Mouse (Mus musculus): ENCODE data around the gene Me1. TPM values are rescaled to one million over a fixed set of nuclear protein-coding genes. Genes with fewer than 3 reads are reported as not detected.

The Me1 gene
- polyA plus RNA-seq, 1 experiment from 2014 or later = 10.3 TPM

GRCm38 (mm10) chr9:86626906-86627305, 68.8 kb downstream of the Me1 start:
- DNase-seq = no peak
- 69% methylated on average over 3 of the region's 3 CpGs for whole genome bisulfite sequencing (ENCODE audit: insufficient replicate concordance)
- Histone ChIP-seq H3K9me3 (ENCODE audit: low read length) (no peaks in the 10 kb centered on the region), H3K4me2 (ENCODE audit: low read depth, low read length) (no peak overlapping the region), H3K4me1 (ENCODE audit: insufficient read depth) (no peaks in the 10 kb centered on the region), H3K27me3 (ENCODE audit: insufficient read depth, low read length) (no peaks in the 10 kb centered on the region), H3K9ac (replicated peaks) (no peak overlapping the region), H3K27ac (ENCODE audit: low read depth) (no peak overlapping the region), H3K4me3 (ENCODE audit: low read depth, low read length) (no peak overlapping the region), H3K36me3 (replicated peaks; ENCODE audit: insufficient read depth, low read length) (no peaks in the 10 kb centered on the region)
- no peak for ATAC-seq
- no peak for TF ChIP-seq CTCF (IDR thresholded peaks at IDR 0.05; ENCODE audit: low read depth)

GRCm38 (mm10) chr9:86624781-86625180, 71.0 kb downstream of the Me1 start:
- Histone ChIP-seq H3K27me3 (ENCODE audit: insufficient read depth, low read length) (no peaks in the 10 kb centered on the region), H3K4me2 (ENCODE audit: low read depth, low read length) (no peak overlapping the region), H3K4me1 (ENCODE audit: insufficient read depth) (no peaks in the 10 kb centered on the region), H3K9me3 (ENCODE audit: low read length) (no peaks in the 10 kb centered on the region), H3K9ac (replicated peaks) (no peak overlapping the region), H3K36me3 (replicated peaks; ENCODE audit: insufficient read depth, low read length) (no peaks in the 10 kb centered on the region), H3K4me3 (ENCODE audit: low read depth, low read length) (no peak overlapping the region), H3K27ac (ENCODE audit: low read depth) (no peak overlapping the region)
- WGBS (ENCODE audit: insufficient replicate concordance) = 78% methylated on average over 6 of the region's 6 CpGs
- ATAC-seq (no peak), DNase-seq (no peak)
- no peak for TF ChIP-seq EP300 (IDR thresholded peaks at IDR 0.05; ENCODE audit: low read depth)
- no peak for TF ChIP-seq CTCF (IDR thresholded peaks at IDR 0.05; ENCODE audit: low read depth)

- no peaks in the 10 kb centered on the region for H3K27me3 ChIP-seq (ENCODE audit: insufficient read depth, low read length)
- no peaks in the 10 kb centered on the region for H3K9me3 ChIP-seq (ENCODE audit: low read length)
- no peak for DNase-seq
- H3K9ac ChIP-seq (replicated peaks) = no peak overlapping the region
- no peak overlapping the region for H3K4me2 ChIP-seq (ENCODE audit: low read depth, low read length)
- TF ChIP-seq EP300 (IDR thresholded peaks at IDR 0.05; ENCODE audit: low read depth) (no peak), CTCF (IDR thresholded peaks at IDR 0.05; ENCODE audit: low read depth) (no peak)
- no peak for ATAC-seq
- H3K4me3 ChIP-seq (ENCODE audit: low read depth, low read length) = no peak overlapping the region
- WGBS (ENCODE audit: insufficient replicate concordance) = 78% methylated on average over 12 of the region's 12 CpGs
- H3K36me3 ChIP-seq (replicated peaks; ENCODE audit: insufficient read depth, low read length) = no peaks in the 10 kb centered on the region
- H3K27ac ChIP-seq (ENCODE audit: low read depth) = no peak overlapping the region
- no peaks in the 10 kb centered on the region for H3K4me1 ChIP-seq (ENCODE audit: insufficient read depth)
Observed at GRCm38 (mm10) chr9:86624039-86624438, 71.7 kb downstream of the Me1 start.

- Histone ChIP-seq H3K27me3 (ENCODE audit: insufficient read depth, low read length) (no peaks in the 10 kb centered on the region), H3K9ac (replicated peaks) (no peak overlapping the region), H3K27ac (ENCODE audit: low read depth) (no peak overlapping the region), H3K4me2 (ENCODE audit: low read depth, low read length) (no peak overlapping the region), H3K36me3 (replicated peaks; ENCODE audit: insufficient read depth, low read length) (no peaks in the 10 kb centered on the region), H3K9me3 (ENCODE audit: low read length) (no peaks in the 10 kb centered on the region), H3K4me3 (ENCODE audit: low read depth, low read length) (no peak overlapping the region), H3K4me1 (ENCODE audit: insufficient read depth) (no peaks in the 10 kb centered on the region)
- ATAC-seq = no peak
- DNase-seq = no peak
- WGBS (ENCODE audit: insufficient replicate concordance) = 65% methylated on average over 2 of the region's 2 CpGs
- TF ChIP-seq CTCF (IDR thresholded peaks at IDR 0.05; ENCODE audit: low read depth) (no peak), EP300 (IDR thresholded peaks at IDR 0.05; ENCODE audit: low read depth) (no peak)
Observed at GRCm38 (mm10) chr9:86622062-86622461, 73.7 kb downstream of the Me1 start.

GRCm38 (mm10) chr9:86619341-86620139, 76.2 kb downstream of the Me1 start:
- no peak for ATAC-seq
- no peak for DNase-seq
- Histone ChIP-seq H3K9me3 (ENCODE audit: low read length) (no peaks in the 10 kb centered on the region), H3K36me3 (replicated peaks; ENCODE audit: insufficient read depth, low read length) (no peaks in the 10 kb centered on the region), H3K4me1 (ENCODE audit: insufficient read depth) (no peaks in the 10 kb centered on the region), H3K4me3 (ENCODE audit: low read depth, low read length) (no peak overlapping the region), H3K9ac (replicated peaks) (no peak overlapping the region), H3K27me3 (ENCODE audit: insufficient read depth, low read length) (no peaks in the 10 kb centered on the region), H3K27ac (ENCODE audit: low read depth) (no peak overlapping the region), H3K4me2 (ENCODE audit: low read depth, low read length) (no peak overlapping the region)
- TF ChIP-seq CTCF (IDR thresholded peaks at IDR 0.05; ENCODE audit: low read depth) = no peak
- no peak for TF ChIP-seq EP300 (IDR thresholded peaks at IDR 0.05; ENCODE audit: low read depth)
- WGBS (ENCODE audit: insufficient replicate concordance) = 81% methylated on average over 10 of the region's 10 CpGs

- no peak for ATAC-seq
- TF ChIP-seq CTCF (IDR thresholded peaks at IDR 0.05; ENCODE audit: low read depth) (no peak), EP300 (IDR thresholded peaks at IDR 0.05; ENCODE audit: low read depth) (no peak)
- Histone ChIP-seq H3K36me3 (replicated peaks; ENCODE audit: insufficient read depth, low read length) (no peaks in the 10 kb centered on the region), H3K27ac (ENCODE audit: low read depth) (no peak overlapping the region), H3K4me2 (ENCODE audit: low read depth, low read length) (no peak overlapping the region), H3K4me3 (ENCODE audit: low read depth, low read length) (no peak overlapping the region), H3K27me3 (ENCODE audit: insufficient read depth, low read length) (no peaks in the 10 kb centered on the region), H3K9ac (replicated peaks) (no peak overlapping the region), H3K4me1 (ENCODE audit: insufficient read depth) (no peaks in the 10 kb centered on the region), H3K9me3 (ENCODE audit: low read length) (no peaks in the 10 kb centered on the region)
- no peak for DNase-seq
- WGBS (ENCODE audit: insufficient replicate concordance) = 63% methylated on average over 7 of the region's 7 CpGs
Observed at GRCm38 (mm10) chr9:86617837-86618492, 77.8 kb downstream of the Me1 start.

Measured in liver, postnatal 0 days (tissue).